In the genomic region with DNA sequence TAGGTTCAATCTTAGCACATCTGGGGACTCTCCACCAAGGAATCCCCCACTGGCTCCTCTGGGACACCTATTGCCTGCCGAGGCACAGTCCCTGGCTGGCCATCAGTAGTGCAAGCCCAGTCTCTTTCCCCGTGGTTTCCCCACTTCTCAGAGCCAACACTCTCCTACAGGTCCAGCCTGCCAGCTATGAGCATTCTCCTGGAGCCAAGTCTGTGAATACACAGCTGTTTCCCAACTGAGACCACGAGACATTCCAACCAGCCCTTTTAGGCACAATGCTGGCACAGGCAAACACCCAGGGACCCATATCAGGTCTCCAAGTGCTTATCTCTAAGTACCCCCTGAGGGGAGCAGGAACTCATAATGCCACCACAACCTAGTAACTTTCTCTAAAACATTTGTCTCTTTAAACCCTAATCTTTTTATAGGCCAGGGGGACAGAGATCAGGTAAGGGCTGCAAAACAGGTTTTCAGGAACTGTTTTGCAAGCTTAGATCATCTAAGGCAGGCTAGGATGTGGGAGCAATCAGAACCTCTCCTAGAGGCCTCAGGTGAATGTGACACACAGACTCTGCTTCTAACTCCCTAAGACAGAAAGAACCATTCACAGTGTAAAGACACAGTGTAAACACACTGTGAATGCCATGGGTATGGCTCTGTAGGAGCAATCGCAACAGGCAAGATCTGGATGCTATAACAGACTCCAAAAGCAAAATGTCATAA, we compare ENCODE assay signal across 10 mouse cellular contexts. TPM values are rescaled to one million over a fixed set of nuclear protein-coding genes. Genes with fewer than 3 reads are reported as not detected.
DNase-seq lines count a peak whose midpoint lies in the region; ATAC-seq and TF ChIP-seq lines count a peak whose summit lies in the region.
"Had no signal": no experiment of that assay in that cellular context is flagged by ENCODE, and none has a peak within 500 bp of the region (broad histone marks: within the 10 kb centered on the region; RNA-seq: fewer than 3 reads in every experiment).

No protein-coding gene starts in this region.

- no peaks in the 10 kb centered on the region for H3K79me2 ChIP-seq in myocyte (ENCODE audit: control insufficient read depth, insufficient read depth)

- H3K9me3 ChIP-seq in limb, embryonic 15.5 days: no peaks in the 10 kb centered on the region
- no peaks in the 10 kb centered on the region for H3K9me3 ChIP-seq in limb, embryonic 10.5 days (replicated peaks)
- H3K9me3 ChIP-seq in heart, postnatal 0 days (replicated peaks; ENCODE audit: control insufficient read depth, low read length): no peaks in the 10 kb centered on the region
- H3K9me3 ChIP-seq: liver, embryonic 15.5 days had no signal

- no peak for ATAC-seq in limb, embryonic 15.5 days (ENCODE audit: insufficient number of reproducible peaks, low FRiP score, low TSS enrichment, low read depth)
- ATAC-seq in heart, postnatal 0 days (ENCODE audit: insufficient read depth, low read depth): peak; percentile 91
- no peak for ATAC-seq in erythroid progenitor cell, adult 5-6 weeks (replicated peaks; ENCODE audit: low FRiP score, poor library complexity, severe bottlenecking)

- DNase-seq in adrenal gland, adult 2 months: peak; percentile 32
- DNase-seq in adrenal gland, postnatal 4 days (ENCODE audit: low spot score in 2 of 2): no peak
- no peak for DNase-seq in limb, embryonic 10.5 days (ENCODE audit: low spot score)
- DNase-seq in heart, postnatal 0 days (ENCODE audit: low spot score): peak; percentile 69
- no peak for DNase-seq in left cerebral cortex, adult 9 months (ENCODE audit: low spot score in 2 of 2)
- DNase-seq: embryo, embryonic 11 days had no signal

- TF ChIP-seq POLR2A in myocyte (IDR thresholded peaks at IDR 0.05; ENCODE audit: insufficient read length, low read depth): no peak

- H3K36me3 ChIP-seq in limb, embryonic 15.5 days: no peaks in the 10 kb centered on the region
- H3K36me3 ChIP-seq in limb, embryonic 10.5 days: no peaks in the 10 kb centered on the region
- peaks cover under 1% of the 10 kb centered on the region; the same call in 1 of the 2 replicates for H3K36me3 ChIP-seq in heart, postnatal 0 days (replicated peaks; ENCODE audit: control insufficient read depth, insufficient read depth, low read length)
- H3K36me3 ChIP-seq in myocyte (ENCODE audit: control insufficient read depth, insufficient read depth): no peaks in the 10 kb centered on the region
- H3K36me3 ChIP-seq: liver, embryonic 15.5 days had no signal

- H3K4me2 ChIP-seq in limb, embryonic 15.5 days: no peak overlapping the region
- peak overlapping the region; percentile 9 for H3K4me2 ChIP-seq in heart, postnatal 0 days (ENCODE audit: low read depth, low read length)
- peak overlapping the region; percentile 48 for H3K4me2 ChIP-seq in myocyte (ENCODE audit: low read depth)
- H3K4me2 ChIP-seq: liver, embryonic 15.5 days had no signal

- H3K27me3 ChIP-seq in limb, embryonic 15.5 days: no peaks in the 10 kb centered on the region
- H3K27me3 ChIP-seq in limb, embryonic 10.5 days (ENCODE audit: low read depth, poor library complexity, severe bottlenecking): no peaks in the 10 kb centered on the region
- no peaks in the 10 kb centered on the region for H3K27me3 ChIP-seq in heart, postnatal 0 days (ENCODE audit: control insufficient read depth, insufficient read depth, low read length)
- no peaks in the 10 kb centered on the region for H3K27me3 ChIP-seq in myocyte (ENCODE audit: control insufficient read depth, insufficient read depth, insufficient read length)
- H3K27me3 ChIP-seq: liver, embryonic 15.5 days had no signal

- 41% methylated on average over 4 of the region's 4 CpGs for WGBS in limb, embryonic 15.5 days
- WGBS in limb, embryonic 10.5 days: 75% methylated on average over 4 of the region's 4 CpGs
- 27% methylated on average over 4 of the region's 4 CpGs for WGBS in heart, postnatal 0 days

- peak overlapping the region; percentile 17; the same call in 1 of the 2 replicates for H3K27ac ChIP-seq in limb, embryonic 15.5 days
- H3K27ac ChIP-seq in limb, embryonic 10.5 days: no peak overlapping the region
- peak overlapping the region; percentile 87 for H3K27ac ChIP-seq in heart, postnatal 0 days (ENCODE audit: low read depth)
- H3K27ac ChIP-seq: liver, embryonic 15.5 days had no signal

- no peak for TF ChIP-seq CTCF in heart, postnatal 0 days (IDR thresholded peaks at IDR 0.05; ENCODE audit: low read depth)

- H3K9ac ChIP-seq in limb, embryonic 15.5 days: no peak overlapping the region
- H3K9ac ChIP-seq in heart, postnatal 0 days (replicated peaks; ENCODE audit: low read depth, low read length): peak overlapping the region; percentile 42; the same call in 1 of the 2 replicates
- H3K9ac ChIP-seq: liver, embryonic 15.5 days had no signal

- no peak overlapping the region for H3K4me3 ChIP-seq in limb, embryonic 15.5 days
- H3K4me3 ChIP-seq in limb, embryonic 10.5 days: no peak overlapping the region
- H3K4me3 ChIP-seq in heart, postnatal 0 days (ENCODE audit: low read depth, low read length): no peak overlapping the region
- no peak overlapping the region for H3K4me3 ChIP-seq in myocyte
- H3K4me3 ChIP-seq: liver, embryonic 15.5 days had no signal

- TF ChIP-seq EP300 in heart, postnatal 0 days (IDR thresholded peaks at IDR 0.05; ENCODE audit: low read depth): 0 out of 2 replicates have a peak, but pooled peaks have one; percentile 37

- H3K4me1 ChIP-seq in limb, embryonic 15.5 days: peaks cover 6% of the 10 kb centered on the region; the same call in 1 of the 2 replicates
- no peaks in the 10 kb centered on the region for H3K4me1 ChIP-seq in limb, embryonic 10.5 days
- H3K4me1 ChIP-seq in heart, postnatal 0 days (ENCODE audit: control insufficient read depth, insufficient read depth): peaks cover 30% of the 10 kb centered on the region
- H3K4me1 ChIP-seq: liver, embryonic 15.5 days had no signal

- H3ac ChIP-seq in myocyte (ENCODE audit: control insufficient read depth, insufficient read length): no peak overlapping the region

TF ChIP-seq in myocyte, 11 proteins besides CTCF, POLR2A, EP300 and RAD21:
- TF ChIP-seq MYOD1 (IDR thresholded peaks at IDR 0.05; ENCODE audit: control insufficient read depth in 1 of 3, insufficient read length in 2 of 3, low read depth in 2 of 3) (peak in 2 of 3 experiments; percentile 49 to 51), USF1 (IDR thresholded peaks at IDR 0.05; ENCODE audit: low read depth) (no peak), MAX (IDR thresholded peaks at IDR 0.05; ENCODE audit: low read depth) (no peak), SRF (IDR thresholded peaks at IDR 0.05; ENCODE audit: control insufficient read depth, insufficient read length, low read depth) (peak; percentile 68), REST (IDR thresholded peaks at IDR 0.05; ENCODE audit: insufficient read depth, insufficient read length) (no peak), POLR2AphosphoS2 (IDR thresholded peaks at IDR 0.05; ENCODE audit: insufficient read length, low read depth) (no peak), TCF12 (IDR thresholded peaks at IDR 0.05; ENCODE audit: insufficient read depth, poor library complexity, severe bottlenecking) (peak; percentile 46), TCF3 (IDR thresholded peaks at IDR 0.05; ENCODE audit: insufficient read length, low read depth) (no peak), CEBPB (IDR thresholded peaks at IDR 0.05; ENCODE audit: insufficient read depth, poor library complexity, severe bottlenecking) (no peak), MYOG (IDR thresholded peaks at IDR 0.05; ENCODE audit: control insufficient read depth in 1 of 3, insufficient read depth in 1 of 3, insufficient read length in 2 of 3, low read depth in 2 of 3) (peak in 2 of 3 experiments; percentile 31 to 73), E2F4 (IDR thresholded peaks at IDR 0.05; ENCODE audit: insufficient read depth) (no peak)

RNA-seq across cellular contexts. Expression of gene Fam189a2, which starts 23.0 kb away (rescaled TPM):
- 10 to 100 TPM in 1 of 2 experiments, 1 to 10 TPM in 1; 6.5 to 13.3 TPM for total RNA-seq in adrenal gland, adult 2 months (2021)
- polyA plus RNA-seq in adrenal gland, adult 2 months (2012; rRNA removed): 5.4 and 7.0 TPM in 2 replicates
- 10 to 100 TPM; 12.0 to 12.9 TPM for total RNA-seq in adrenal gland, postnatal 4 days (2021)
- 0.95 and 1.2 TPM in 2 replicates for polyA plus RNA-seq in limb, embryonic 15.5 days (2015; fragmentation: Nextera tagmentation; extraction: Ambion mirVana)
- 0.20 and 0.28 TPM in 2 replicates for polyA plus RNA-seq in limb, embryonic 10.5 days (2016; fragmentation: Nextera tagmentation; extraction: Ambion mirVana)
- 98.9 and 100 TPM in 2 replicates for total RNA-seq in heart, postnatal 0 days (2014; rRNA removed; ENCODE audit: low replicate concordance)
- polyA plus RNA-seq in heart, postnatal 0 days (2015; fragmentation: Nextera tagmentation; extraction: Ambion mirVana): 7.7 and 8.3 TPM in 2 replicates
- polyA plus RNA-seq in myocyte (2012; fragmentation: generic; extraction: Trizol): 1.9 TPM
- not detected in 2 replicates for total RNA-seq in erythroid progenitor cell, adult 5-6 weeks (2015; ENCODE audit: low replicate concordance)
- not detected in 2 replicates for total RNA-seq in erythroid progenitor cell, adult 5-6 weeks (2017; ENCODE audit: low replicate concordance)

Comparison
In these comparisons a context has a peak if more than half of its experiments do, and no peak if none do; other contexts are left out.
1. DNase-seq: peak in adrenal gland, adult 2 months (single experiment) and heart, postnatal 0 days (single experiment); none in adrenal gland, postnatal 4 days (0 of 2), limb, embryonic 10.5 days (single experiment) and left cerebral cortex, adult 9 months (0 of 2).